Mouse (Mus musculus): ENCODE data around the gene Ino80d.
A peak's percentile ranks its signal among the peaks of the same experiment; 100 is the strongest.
"Not testable (repeated sequence)": the region's sequence is repeated elsewhere in the genome, so short reads cannot be mapped to it uniquely, and the experiment has no call there.

Ino80d gene

GRCm38 (mm10) chr1:63114136-63114781 is at the start of gene Ino80d:
Ino80d (minus strand) TSS chr1:63114667.
- peak; percentile 79 for DNase-seq

GRCm38 (mm10) chr1:63140231-63140630 is 25.8 kb upstream of the Ino80d start:
- DNase-seq: no peak

GRCm38 (mm10) chr1:63138586-63138985 is 24.1 kb upstream of the Ino80d start:
- DNase-seq: not testable (repeated sequence)

GRCm38 (mm10) chr1:63137971-63138370 is 23.5 kb upstream of the Ino80d start:
- DNase-seq: no peak

GRCm38 (mm10) chr1:63134530-63134929 is 20.1 kb upstream of the Ino80d start:
- no peak for DNase-seq

- no peak for DNase-seq
Observed at GRCm38 (mm10) chr1:63131766-63132165, 17.3 kb upstream of the Ino80d start.

GRCm38 (mm10) chr1:63130883-63131282 is 16.4 kb upstream of the Ino80d start:
- no peak for DNase-seq

GRCm38 (mm10) chr1:63129857-63130690 is 15.6 kb upstream of the Ino80d start:
- no peak for DNase-seq

GRCm38 (mm10) chr1:63129273-63129672 is 14.8 kb upstream of the Ino80d start:
- DNase-seq: no peak

- no peak for DNase-seq
Observed at GRCm38 (mm10) chr1:63126206-63126605, 11.7 kb upstream of the Ino80d start.

GRCm38 (mm10) chr1:63123823-63124450 is 9.5 kb upstream of the Ino80d start:
- DNase-seq: no peak

GRCm38 (mm10) chr1:63122005-63122404 is 7.5 kb upstream of the Ino80d start:
- no peak for DNase-seq

- DNase-seq: no peak
Observed at GRCm38 (mm10) chr1:63120382-63120781, 5.9 kb upstream of the Ino80d start.

- DNase-seq: no peak
Observed at GRCm38 (mm10) chr1:63119675-63120074, 5.2 kb upstream of the Ino80d start.

GRCm38 (mm10) chr1:63115540-63115939 is 1.1 kb upstream of the Ino80d start:
- no peak for DNase-seq

- DNase-seq: no peak
Observed at GRCm38 (mm10) chr1:63115096-63115495, 629 bp upstream of the Ino80d start.

- DNase-seq: peak; percentile 50
Observed at GRCm38 (mm10) chr1:63113274-63114135, 962 bp downstream of the Ino80d start.

- peak; percentile 35 for DNase-seq
Observed at GRCm38 (mm10) chr1:63112865-63113261, 1.6 kb downstream of the Ino80d start.

GRCm38 (mm10) chr1:63112151-63112864 is 2.2 kb downstream of the Ino80d start:
- DNase-seq: no peak

- peak; percentile 26 for DNase-seq
Observed at GRCm38 (mm10) chr1:63110536-63111285, 3.8 kb downstream of the Ino80d start.

- no peak for DNase-seq
Observed at GRCm38 (mm10) chr1:63107614-63108327, 6.7 kb downstream of the Ino80d start.

Measured in cerebellum, adult 11 months (tissue).